Mouse (Mus musculus): Measurements from ENCODE around the gene Etv5.

Gene Etv5

GRCm38 (mm10) chr16:22380981-22381380 is 58.5 kb downstream of the Etv5 start:
- ChIA-PET POLR2A (interaction anchor here in 3 of 4 experiments (0.6 to 5.8 kb wide), 12 partner anchors 8 to 719 kb away, joined by 3 to 40 read pairs (median 4); partner anchors contain the start of gene Etv5 (in 1 of the 3)), CTCF (interaction anchor here in 2 of 4 experiments (0.6 to 1.2 kb wide), 2 partner anchors 27 to 472 kb away, joined by 3 to 4 read pairs; no protein-coding TSS in a partner anchor)

DNA sequence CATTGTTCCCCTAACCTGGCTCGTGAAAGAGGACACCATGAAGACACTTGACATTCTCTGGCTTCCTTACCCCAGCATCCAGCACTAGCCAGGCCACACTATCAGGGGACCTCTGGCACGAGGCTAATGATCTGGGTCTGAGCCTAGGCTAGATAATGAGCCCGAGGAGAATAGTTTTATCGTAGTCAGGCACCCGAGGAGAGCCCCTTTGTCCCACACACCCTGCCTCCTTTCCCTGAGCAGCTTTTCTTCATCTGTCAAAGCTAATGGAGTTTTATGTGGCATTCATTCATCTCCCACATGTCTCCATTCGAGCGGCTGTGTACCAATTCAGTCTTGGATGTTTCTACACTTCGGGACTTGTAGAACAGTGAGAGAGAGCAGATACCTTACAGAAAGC is 59.5 kb downstream of the Etv5 start:
- POLR2A ChIA-PET, result interaction anchor here (0.6 to 5.8 kb wide), 39 partner anchors 9 to 174 kb away, joined by 3 to 40 read pairs (median 5); partner anchors contain the start of gene Etv5 (in 2 of the 4)
- CTCF ChIA-PET, result interaction anchor here in 2 of 4 experiments (0.5 to 1.2 kb wide), 2 partner anchors 26 to 33 kb away, joined by 3 to 4 read pairs; no protein-coding TSS in a partner anchor

DNA sequence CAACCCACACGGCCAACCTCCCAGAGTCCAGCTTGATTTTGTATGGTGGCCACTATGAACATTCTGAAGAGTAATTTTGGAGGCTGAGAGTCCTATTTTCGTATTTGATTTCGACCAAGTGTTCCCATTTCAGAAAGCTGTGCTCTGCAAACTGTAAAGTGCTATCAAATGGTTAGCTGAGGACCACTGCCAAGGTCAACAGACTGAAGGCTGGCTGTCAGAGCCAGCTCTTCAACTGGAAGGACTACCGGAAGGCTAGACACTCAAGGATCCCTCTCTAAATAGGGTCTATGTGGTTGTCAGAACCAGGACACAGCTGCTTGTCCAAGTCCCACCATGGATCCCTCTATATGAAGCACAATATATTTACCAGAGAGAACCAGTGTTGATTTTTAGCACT is 60.2 kb downstream of the Etv5 start:
- ChIA-PET CTCF (interaction anchor here in 2 of 4 experiments (0.6 to 0.7 kb wide), 2 partner anchors 68 to 93 kb away, joined by 4 to 7 read pairs; no protein-coding TSS in a partner anchor), POLR2A (interaction anchor here (0.6 to 5.8 kb wide), 46 partner anchors 9 to 237 kb away, joined by 3 to 40 read pairs (median 4); partner anchors contain the start of gene Etv5 (in 2 of the 4))

GRCm38 (mm10) chr16:22377714-22378113 is 61.8 kb downstream of the Etv5 start:
- POLR2A ChIA-PET, result interaction anchor here (0.6 to 5.8 kb wide), 36 partner anchors 10 to 429 kb away, joined by 3 to 40 read pairs (median 4); partner anchors contain the start of gene Etv5 (in 3 of the 4)
- CTCF ChIA-PET, result interaction anchor here in 2 of 4 experiments (0.7 to 1.0 kb wide), 3 partner anchors 24 to 202 kb away, joined by 3 to 6 read pairs (median 3); no protein-coding TSS in a partner anchor

DNA sequence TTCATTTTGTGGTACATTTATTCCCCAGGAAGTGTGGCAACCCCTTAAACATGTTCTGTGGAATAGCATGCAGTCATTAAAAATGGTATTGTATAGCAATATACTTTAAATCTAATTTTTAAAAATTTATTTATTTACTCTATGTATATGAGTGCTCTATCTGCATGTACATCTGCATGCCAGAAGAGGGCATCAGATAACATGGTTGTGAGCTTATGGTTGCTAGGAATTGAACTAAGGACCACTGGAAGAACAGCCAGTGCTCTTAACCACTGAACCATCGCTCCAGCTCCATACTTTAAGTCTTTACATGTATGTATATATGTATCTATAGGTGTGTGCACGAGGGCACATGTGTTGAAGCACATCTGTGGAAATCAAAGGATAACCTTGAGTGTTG is 64.6 kb downstream of the Etv5 start:
- ChIA-PET CTCF (interaction anchor here in 3 of 4 experiments (0.6 to 2.3 kb wide), 18 partner anchors 14 to 739 kb away, joined by 3 to 14 read pairs (median 4); no protein-coding TSS in a partner anchor), POLR2A (interaction anchor here (0.6 to 1.9 kb wide), 29 partner anchors 15 to 436 kb away, joined by 3 to 10 read pairs (median 3); partner anchors contain the start of genes Etv5 (in 2 of the 4) and Crygs (in 1 of the 4))

DNA sequence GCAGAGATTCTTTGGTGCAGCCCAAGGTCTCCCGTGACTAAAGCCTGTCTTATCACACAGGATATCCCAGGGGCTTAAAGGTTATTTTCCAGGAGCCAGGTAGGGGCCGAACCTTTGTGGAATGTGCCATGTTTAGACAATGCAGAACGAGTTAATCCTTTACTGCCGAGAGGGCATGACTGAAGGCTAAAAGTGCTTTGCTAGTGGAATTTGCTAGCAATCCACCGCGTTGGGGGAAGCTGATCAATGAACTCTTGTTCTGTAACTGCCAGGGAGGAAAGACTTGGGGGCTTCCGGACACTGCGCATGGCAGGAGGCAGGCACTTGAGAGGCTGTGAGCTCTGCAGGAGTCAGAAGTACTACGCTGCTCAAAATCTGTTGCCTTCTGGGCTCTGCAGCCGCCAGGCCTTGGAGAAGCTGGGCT is 66.8 kb downstream of the Etv5 start:
- POLR2A ChIA-PET, result interaction anchor here (0.5 to 1.4 kb wide), 7 partner anchors 12 to 177 kb away, joined by 3 to 8 read pairs (median 3); no protein-coding TSS in a partner anchor
- CTCF ChIA-PET, result interaction anchor here in 2 of 4 experiments (1.0 to 1.5 kb wide), 2 partner anchors 176 to 435 kb away, joined by 4 to 5 read pairs; no protein-coding TSS in a partner anchor

DNA sequence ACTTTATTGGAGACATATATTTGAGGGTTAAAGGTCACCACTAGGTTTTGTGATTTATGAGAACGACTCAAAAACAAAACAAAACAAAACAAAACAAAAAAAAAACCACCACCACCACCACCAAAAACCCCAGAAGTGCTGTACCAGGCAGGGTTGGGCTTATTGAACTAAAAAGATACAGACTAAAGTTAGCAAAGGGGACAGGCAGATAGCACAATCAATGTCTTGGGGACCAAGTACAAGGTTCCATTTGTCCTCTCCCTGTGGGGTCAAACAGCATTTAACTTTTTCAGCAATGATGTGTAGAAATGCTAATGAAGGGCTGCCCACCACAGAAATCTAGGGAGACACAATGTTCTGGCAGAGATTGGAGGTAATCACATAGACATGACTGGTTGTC is 67.3 kb downstream of the Etv5 start:
- CTCF ChIA-PET, result interaction anchor here in 1 of 4 experiments (1.5 kb wide), 1 partner anchor 176 kb away, joined by 5 read pairs; no protein-coding TSS in a partner anchor
- POLR2A ChIA-PET, result interaction anchor here in 3 of 4 experiments (1.2 to 1.4 kb wide), 3 partner anchors 35 to 52 kb away, joined by 4 to 5 read pairs (median 4); no protein-coding TSS in a partner anchor

- ChIA-PET POLR2A (interaction anchor here in 2 of 4 experiments (0.5 to 1.2 kb wide), 3 partner anchors 10 to 553 kb away, joined by 3 to 5 read pairs (median 3); no protein-coding TSS in a partner anchor), CTCF (no interaction called here)
Measured at GRCm38 (mm10) chr16:22367099-22367498, 72.4 kb downstream of the Etv5 start.

DNA sequence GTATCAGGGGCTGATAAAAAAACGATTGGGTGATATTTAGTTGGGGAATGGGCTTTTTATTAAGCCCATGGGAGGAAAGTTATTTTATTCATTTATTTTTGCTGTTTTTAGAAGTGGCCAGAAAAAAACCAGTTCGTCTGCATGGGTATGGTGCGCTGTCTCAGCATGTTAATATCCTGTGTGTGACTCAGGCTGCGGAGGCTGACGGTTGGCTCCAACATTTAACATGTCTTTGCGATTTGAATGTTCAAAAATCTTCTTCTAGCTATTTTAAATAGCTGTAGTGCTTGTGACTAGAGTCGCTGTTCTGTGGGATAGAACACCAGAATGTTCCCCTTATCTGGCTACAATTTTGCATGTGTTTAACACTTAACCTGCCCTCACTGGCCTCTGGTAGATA is 73.5 kb downstream of the Etv5 start:
- POLR2A ChIA-PET, result interaction anchor here in 3 of 4 experiments (0.6 to 1.1 kb wide), 5 partner anchors 16 to 554 kb away, joined by 3 to 4 read pairs (median 3); no protein-coding TSS in a partner anchor
- CTCF ChIA-PET, result interaction anchor here in 1 of 4 experiments (0.6 kb wide), 1 partner anchor 567 kb away, joined by 3 read pairs; no protein-coding TSS in a partner anchor

DNA sequence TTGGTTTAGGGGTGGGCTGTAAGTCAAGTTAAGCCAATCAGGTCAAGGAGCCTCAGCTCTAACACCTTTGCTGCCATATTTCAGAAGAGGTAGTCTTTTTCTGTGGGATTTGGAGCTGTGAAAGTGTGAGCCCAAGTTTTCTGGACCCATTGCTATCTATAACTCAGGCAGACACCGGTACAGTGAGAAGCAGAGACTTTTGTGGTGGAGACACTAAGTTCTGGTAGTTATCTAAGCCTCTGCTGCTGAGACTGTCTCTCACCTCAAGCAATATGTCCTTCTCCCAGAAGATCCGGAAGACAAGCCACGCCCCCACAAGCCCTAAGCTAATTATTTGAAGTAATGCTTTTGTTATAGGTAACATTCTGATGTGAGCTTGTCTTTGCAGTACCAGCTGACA is 73.9 kb downstream of the Etv5 start:
- POLR2A ChIA-PET, result interaction anchor here in 3 of 4 experiments (0.6 to 0.8 kb wide), 4 partner anchors 16 to 47 kb away, joined by 3 to 4 read pairs (median 3); no protein-coding TSS in a partner anchor
- CTCF ChIA-PET, result no interaction called here

DNA sequence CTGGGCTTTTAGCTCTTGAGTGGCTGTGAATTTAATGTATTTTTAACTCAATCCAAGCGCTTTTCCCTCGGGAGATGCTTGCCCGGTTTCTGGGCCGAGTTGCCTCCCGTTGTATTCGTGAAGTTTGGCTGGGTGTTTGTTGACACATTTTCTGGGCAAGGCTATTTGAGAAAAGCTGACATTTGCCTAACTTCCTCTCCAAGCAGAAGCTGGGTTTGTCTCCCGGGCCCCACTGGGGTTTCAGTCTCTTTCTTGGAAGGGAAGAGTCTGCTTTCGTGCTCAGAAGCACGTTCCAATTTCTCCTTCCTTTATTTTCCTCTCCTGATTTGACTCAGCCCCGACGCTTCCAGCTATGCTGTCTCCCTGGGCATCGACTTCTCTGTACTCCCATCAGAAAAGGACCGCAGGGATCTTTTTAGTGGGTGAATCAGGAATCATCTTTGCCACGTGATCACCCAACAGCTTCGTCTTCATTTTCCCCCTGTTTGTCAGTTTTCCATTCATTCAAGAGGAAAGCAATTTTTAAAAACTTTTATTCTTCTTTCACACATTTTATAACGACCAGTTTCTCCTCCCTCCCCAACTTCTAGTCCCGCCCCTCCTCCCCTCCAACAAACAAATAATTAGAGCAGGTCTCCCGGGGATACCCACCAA is 80.7 kb downstream of the Etv5 start:
- POLR2A ChIA-PET, result interaction anchor here in 3 of 4 experiments (0.6 to 1.2 kb wide), 9 partner anchors 9 to 1321 kb away, joined by 3 to 6 read pairs (median 3); no protein-coding TSS in a partner anchor
- CTCF ChIA-PET, result interaction anchor here in 3 of 4 experiments (0.6 to 1.0 kb wide), 4 partner anchors 13 to 264 kb away, joined by 3 to 7 read pairs (median 4); no protein-coding TSS in a partner anchor

DNA sequence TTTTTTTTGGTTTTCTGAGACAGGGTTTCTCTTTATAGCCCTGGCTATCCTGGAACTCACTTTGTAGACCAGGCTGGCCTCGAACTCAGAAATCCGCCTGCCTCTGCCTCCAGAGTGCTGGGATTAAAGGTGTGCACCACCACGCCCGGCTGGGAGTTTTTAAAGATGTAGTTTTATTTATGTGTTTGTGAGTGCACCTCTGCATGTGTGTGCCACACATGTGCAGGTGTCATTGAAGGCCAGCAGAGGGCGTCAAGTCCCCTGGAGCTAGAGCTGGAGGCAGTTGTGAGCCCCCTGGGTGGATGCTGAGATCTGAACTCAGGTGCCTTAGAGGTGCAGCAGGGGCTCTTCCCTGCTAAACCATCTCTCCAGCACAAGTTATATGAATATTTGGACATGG is 85.3 kb downstream of the Etv5 start:
- ChIA-PET CTCF (interaction anchor here in 3 of 4 experiments (0.5 to 2.0 kb wide), 18 partner anchors 10 to 281 kb away, joined by 3 to 12 read pairs (median 4); no protein-coding TSS in a partner anchor), POLR2A (interaction anchor here in 3 of 4 experiments (0.6 to 1.7 kb wide), 8 partner anchors 17 to 194 kb away, joined by 3 to 6 read pairs (median 4); no protein-coding TSS in a partner anchor)

DNA sequence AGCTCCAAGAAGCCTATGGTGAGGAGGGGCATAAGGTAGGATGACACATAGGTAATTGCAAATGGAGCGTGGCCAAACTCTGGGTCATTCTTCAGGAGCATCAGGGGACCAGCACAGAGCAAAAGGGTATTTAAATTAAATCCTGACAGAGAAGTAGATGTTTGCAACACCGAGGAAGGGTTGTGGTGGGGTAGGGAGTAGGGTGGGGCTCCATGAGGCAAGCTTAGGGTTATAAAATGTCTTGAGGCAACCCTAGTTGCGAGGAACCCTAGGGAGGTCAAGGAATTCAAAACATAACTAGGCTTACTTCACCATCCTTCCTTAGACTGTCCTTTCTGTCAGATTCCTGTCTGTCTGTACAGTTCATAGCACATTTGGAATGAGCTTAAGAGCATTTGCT is 85.9 kb downstream of the Etv5 start:
- POLR2A ChIA-PET, result interaction anchor here in 3 of 4 experiments (0.6 to 1.7 kb wide), 9 partner anchors 18 to 164 kb away, joined by 3 to 6 read pairs (median 4); no protein-coding TSS in a partner anchor
- CTCF ChIA-PET, result interaction anchor here (0.5 to 2.0 kb wide), 17 partner anchors 10 to 227 kb away, joined by 3 to 12 read pairs (median 4); no protein-coding TSS in a partner anchor

DNA sequence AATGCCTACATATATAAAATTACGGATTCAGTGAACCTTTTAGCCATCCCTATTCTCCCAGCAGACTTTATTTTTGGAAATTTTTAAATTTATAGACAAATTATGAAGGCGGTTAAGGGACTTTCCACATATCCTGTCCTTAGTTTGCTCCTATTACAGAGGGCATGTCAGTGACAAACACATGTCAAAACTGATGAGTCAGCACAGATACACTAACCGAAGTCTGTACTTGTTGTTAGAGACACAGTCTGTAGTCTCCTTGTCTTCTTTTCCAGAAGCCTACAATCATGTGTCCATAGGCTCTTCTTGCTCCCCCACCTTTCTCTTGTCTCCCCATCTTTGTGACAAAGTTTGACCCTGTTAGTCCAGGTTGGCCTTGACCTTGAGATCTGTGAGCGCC is 88.3 kb downstream of the Etv5 start:
- ChIA-PET CTCF (interaction anchor here in 2 of 4 experiments (0.7 to 1.1 kb wide), 2 partner anchors 40 to 421 kb away, joined by 3 to 4 read pairs; no protein-coding TSS in a partner anchor), POLR2A (interaction anchor here in 3 of 4 experiments (0.6 to 1.1 kb wide), 4 partner anchors 20 to 394 kb away, joined by 3 read pairs; no protein-coding TSS in a partner anchor)

- ChIA-PET CTCF (interaction anchor here in 3 of 4 experiments (0.9 to 1.2 kb wide), 5 partner anchors 35 to 230 kb away, joined by 3 read pairs; no protein-coding TSS in a partner anchor), POLR2A (interaction anchor here in 3 of 4 experiments (0.6 to 1.7 kb wide), 11 partner anchors 10 to 209 kb away, joined by 3 to 5 read pairs (median 3); partner anchors contain the start of gene Etv5 (in 1 of the 3))
Measured at GRCm38 (mm10) chr16:22349798-22350197, 89.7 kb downstream of the Etv5 start.

DNA sequence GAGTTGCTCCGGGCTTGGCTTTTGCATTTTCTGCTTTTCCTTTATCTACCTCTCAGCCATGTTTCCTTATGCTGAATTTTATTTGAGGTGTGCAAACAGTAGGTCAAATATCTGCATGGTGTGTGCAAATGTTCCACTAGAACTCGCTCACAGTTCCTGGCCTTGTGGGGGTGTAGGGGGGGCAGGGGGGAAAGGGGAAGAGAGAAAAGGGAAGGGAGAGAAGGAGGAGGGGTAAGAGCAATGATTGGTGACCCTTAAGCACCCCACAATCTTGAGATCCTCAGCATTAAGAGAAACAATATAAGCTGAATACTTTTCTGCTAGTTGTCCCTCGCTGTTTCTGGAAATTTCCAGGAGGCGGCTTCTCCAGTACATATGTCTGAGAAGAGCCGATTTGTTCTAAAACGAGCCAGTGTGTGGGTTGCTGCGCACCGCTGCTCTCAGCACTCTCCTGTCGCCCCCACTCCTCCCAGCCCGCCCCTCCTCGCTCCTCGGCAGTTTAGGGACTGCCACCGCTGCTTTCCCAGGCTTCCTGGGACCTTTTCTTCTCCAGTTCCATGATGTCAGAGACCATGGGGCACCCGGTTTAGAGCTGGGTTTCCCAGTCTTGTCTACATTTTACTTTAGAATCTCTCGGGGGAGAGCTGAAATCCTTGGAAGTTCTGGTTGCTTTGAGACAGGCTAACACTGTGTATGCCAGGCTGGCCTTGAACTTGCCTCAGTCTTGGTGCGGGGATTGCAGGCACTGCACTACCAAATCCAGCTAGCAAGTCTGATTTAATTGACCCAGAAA is 90.8 kb downstream of the Etv5 start:
- ChIA-PET POLR2A (interaction anchor here (0.5 to 1.7 kb wide), 19 partner anchors 10 to 782 kb away, joined by 3 to 7 read pairs (median 3); no protein-coding TSS in a partner anchor), CTCF (interaction anchor here (0.6 to 1.8 kb wide), 14 partner anchors 34 to 517 kb away, joined by 3 to 7 read pairs (median 3); no protein-coding TSS in a partner anchor)

GRCm38 (mm10) chr16:22348014-22348413 is 91.5 kb downstream of the Etv5 start:
- POLR2A ChIA-PET, result interaction anchor here in 3 of 4 experiments (0.6 to 1.7 kb wide), 15 partner anchors 11 to 267 kb away, joined by 3 to 7 read pairs (median 3); partner anchors contain the start of gene Etv5 (in 1 of the 3)
- CTCF ChIA-PET, result interaction anchor here (0.6 to 1.8 kb wide), 10 partner anchors 170 to 517 kb away, joined by 3 to 7 read pairs (median 3); no protein-coding TSS in a partner anchor

Data from embryonic stem cell, embryonic (primary cell).